ENCODE assay signal across 13 mouse cellular contexts in genomic region chr10:21545446-21545845, GRCm38 (mm10). TPM values are rescaled to one million over a fixed set of nuclear protein-coding genes. Genes with fewer than 3 reads are reported as not detected.
DNase-seq lines count a peak whose midpoint lies in the region; ATAC-seq lines count a peak whose summit lies in the region.
"Had no signal": no experiment of that assay in that cellular context is flagged by ENCODE, and none has a peak within 500 bp of the region (broad histone marks: within the 10 kb centered on the region; RNA-seq: fewer than 3 reads in every experiment).

No protein-coding gene starts in this region.

- no peak overlapping the region for H3K9ac ChIP-seq in heart, embryonic 15.5 days
- H3K9ac ChIP-seq: neural tube, embryonic 15.5 days had no signal

- 41% methylated on average over 6 of the region's 6 CpGs for WGBS in heart, embryonic 15.5 days

- no peak overlapping the region for H3K4me2 ChIP-seq in heart, embryonic 15.5 days
- H3K4me2 ChIP-seq: neural tube, embryonic 15.5 days had no signal

- no peak overlapping the region for H3K4me3 ChIP-seq in heart, embryonic 15.5 days
- H3K4me3 ChIP-seq: neural tube, embryonic 15.5 days had no signal

- peaks cover 5% of the 10 kb centered on the region; the same call in 1 of the 2 replicates for H3K4me1 ChIP-seq in heart, embryonic 15.5 days (replicated peaks)

- no peaks in the 10 kb centered on the region for H3K36me3 ChIP-seq in heart, embryonic 15.5 days
- H3K36me3 ChIP-seq: neural tube, embryonic 15.5 days had no signal

- peak; percentile 74 for ATAC-seq in heart, embryonic 15.5 days (replicated peaks; ENCODE audit: insufficient number of reproducible peaks, insufficient read depth, low FRiP score, low read depth)

- no peaks in the 10 kb centered on the region for H3K9me3 ChIP-seq in heart, embryonic 15.5 days (replicated peaks)
- H3K9me3 ChIP-seq: neural tube, embryonic 15.5 days had no signal

- H3K27ac ChIP-seq in heart, embryonic 15.5 days: peak overlapping the region; percentile 44; the same call in 1 of the 2 replicates
- H3K27ac ChIP-seq: neural tube, embryonic 15.5 days had no signal

- no peaks in the 10 kb centered on the region for H3K27me3 ChIP-seq in heart, embryonic 15.5 days
- H3K27me3 ChIP-seq: neural tube, embryonic 15.5 days had no signal

- DNase-seq in embryo, embryonic 10 days (ENCODE audit: low spot score): peak; percentile 13
- no peak for DNase-seq in embryo, embryonic 9.5 days (ENCODE audit: extremely low spot score)
- peak; percentile 31 for DNase-seq in adrenal gland, postnatal 14 days
- DNase-seq in kidney, postnatal 25 days: peak; percentile 44 to 71
- DNase-seq in cerebellum, postnatal 14 days: no peak
- no peak for DNase-seq in urinary bladder, adult 2 months (ENCODE audit: low spot score)
- no peak for DNase-seq in cerebellum, adult 11 months
- DNase-seq: B cell, adult 2 months; cerebellum, adult 2 months had no signal

RNA-seq across cellular contexts. Expression of gene 1700020N01Rik, which starts 47.5 kb away (rescaled TPM):
- not detected in 2 replicates for total RNA-seq in adrenal gland, postnatal 14 days (2021)
- polyA plus RNA-seq in heart, embryonic 15.5 days (2015; fragmentation: Nextera tagmentation; extraction: Ambion mirVana): not detected in 2 replicates
- not detected in 2 replicates for polyA plus RNA-seq in urinary bladder, adult 2 months (2012; rRNA removed)
- total RNA-seq: layer of hippocampus, postnatal 14 days; megakaryocyte progenitor cell, adult 5-6 weeks had no signal
- polyA plus RNA-seq: cerebellum, adult 2 months; neural tube, embryonic 15.5 days had no signal

Comparison
In these comparisons a context has a peak if more than half of its experiments do, and no peak if none do; other contexts are left out.
1. DNase-seq: peak in embryo, embryonic 10 days (single experiment), adrenal gland, postnatal 14 days (single experiment) and kidney, postnatal 25 days (2 of 2); none in embryo, embryonic 9.5 days (single experiment), cerebellum, postnatal 14 days (0 of 2), urinary bladder, adult 2 months (single experiment) and cerebellum, adult 11 months (single experiment).